Mouse (Mus musculus): ENCODE measurements around the gene Celf2.
A peak's percentile ranks its signal among the peaks of the same experiment; 100 is the strongest.

The Celf2 gene

DNA sequence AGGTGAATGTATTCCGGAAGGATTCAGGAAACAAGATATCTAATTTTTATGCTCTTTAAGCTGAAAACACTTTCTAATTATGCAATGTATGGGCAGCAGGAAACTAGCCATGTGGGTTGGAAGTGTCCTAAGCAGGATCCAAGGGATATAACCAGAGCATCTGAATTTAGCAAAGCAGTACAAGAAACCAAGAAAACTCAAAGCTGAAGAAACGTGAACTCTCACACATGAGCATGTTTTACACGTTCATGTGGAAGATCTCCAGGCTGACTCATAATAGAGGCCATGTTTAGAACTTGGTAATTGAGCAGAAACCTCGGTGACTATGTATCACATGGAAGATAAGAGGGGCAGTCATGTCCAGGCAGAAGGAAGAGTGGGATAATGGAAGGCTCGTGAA lies 120.1 kb downstream of the Celf2 start:
- no peak for DNase-seq

DNA sequence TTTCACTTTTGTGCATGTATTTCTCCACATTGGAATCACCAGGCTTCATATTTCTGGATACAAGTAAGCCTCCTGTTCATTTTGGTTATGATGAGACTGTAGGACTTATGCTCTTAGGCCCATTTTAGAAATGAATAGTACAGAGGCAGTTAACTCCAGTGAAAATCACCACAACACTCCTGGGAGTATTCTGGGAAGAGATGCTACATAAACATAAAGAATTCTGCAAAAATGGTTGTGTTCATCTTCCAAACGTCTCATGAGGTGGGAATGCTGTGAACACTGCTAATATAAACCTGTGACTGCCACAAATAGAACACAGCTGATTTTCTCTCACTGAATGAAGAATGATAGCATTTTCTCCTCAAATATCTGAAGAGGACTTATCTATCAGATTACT lies 130.6 kb downstream of the Celf2 start:
- no peak for DNase-seq

DNA sequence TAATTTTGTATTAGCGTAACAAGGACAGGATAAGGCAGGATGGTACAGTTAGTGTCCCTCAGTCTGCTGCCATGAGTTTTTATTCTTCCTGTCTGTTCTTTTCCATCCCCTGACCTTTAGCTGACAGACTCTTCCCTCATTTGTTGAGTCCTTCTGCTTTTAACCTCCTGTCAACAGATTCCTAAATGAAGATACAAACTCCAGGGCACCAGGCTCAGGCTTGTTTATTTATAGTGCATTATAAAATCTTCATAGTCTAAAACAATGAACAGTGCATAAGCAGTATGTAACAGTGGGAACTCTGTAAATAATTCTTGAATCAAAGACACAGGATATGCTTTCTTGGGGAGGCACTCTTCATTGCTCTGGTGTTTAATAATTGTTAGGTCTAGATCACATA lies 131.5 kb downstream of the Celf2 start:
- no peak for DNase-seq

DNA sequence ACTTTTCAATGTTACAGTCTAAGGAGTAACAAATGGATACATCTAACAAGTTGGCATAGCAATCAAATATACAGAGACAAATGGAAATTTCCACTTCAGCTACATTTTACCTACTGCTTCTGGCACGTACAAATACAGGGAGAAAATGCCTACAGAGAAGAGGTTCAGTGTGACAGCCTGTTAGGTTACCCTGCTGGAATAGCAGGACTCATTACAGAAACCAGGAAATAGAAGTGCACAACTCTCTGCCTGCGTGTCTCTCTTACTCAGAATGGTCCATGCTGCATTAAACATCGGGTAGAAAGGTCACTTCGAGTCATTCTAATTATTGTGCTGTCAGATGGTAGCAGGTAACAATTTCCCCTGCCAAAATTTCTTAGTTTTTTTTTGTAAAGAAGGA lies 141.6 kb downstream of the Celf2 start:
- peak; percentile 64 for DNase-seq

DNA sequence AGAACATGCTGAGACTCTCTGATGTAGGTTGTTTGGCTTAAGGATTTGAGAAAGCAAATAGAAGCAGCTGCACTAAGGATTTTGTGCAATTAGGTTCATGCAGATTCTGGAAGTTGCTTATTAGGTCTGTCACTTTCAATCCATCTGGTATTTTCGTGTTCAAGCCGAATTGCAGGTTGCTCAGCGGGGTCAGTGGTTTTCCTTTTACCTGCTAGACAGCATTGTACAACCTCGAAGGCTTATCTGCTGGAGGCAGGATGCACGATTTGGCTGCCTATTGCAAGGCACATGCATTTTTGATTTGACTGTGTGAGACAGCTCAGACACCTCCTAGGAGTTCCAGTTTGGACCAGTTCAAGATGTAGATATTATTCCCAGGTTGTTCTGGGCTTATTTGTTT lies 149.8 kb downstream of the Celf2 start:
- no peak for DNase-seq

DNA sequence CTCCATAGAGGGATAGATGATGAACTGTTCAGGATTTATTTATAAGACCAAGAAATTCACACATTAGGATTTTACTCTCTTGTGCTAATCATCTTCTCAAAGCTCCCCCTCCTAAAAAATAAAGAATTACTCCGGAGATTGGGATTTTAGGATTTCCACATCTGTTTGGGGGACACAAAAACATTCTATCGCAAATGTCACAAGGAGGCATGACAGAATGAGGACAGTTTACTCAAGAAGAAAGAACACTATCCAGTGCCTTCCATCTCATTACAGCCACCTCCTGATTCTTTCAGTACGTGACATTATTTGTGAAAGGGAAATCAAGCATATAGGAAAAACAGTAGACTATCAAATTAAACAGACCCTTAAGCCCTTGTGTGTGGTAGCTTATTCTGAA lies 150.5 kb downstream of the Celf2 start:
- DNase-seq, result no peak

DNA sequence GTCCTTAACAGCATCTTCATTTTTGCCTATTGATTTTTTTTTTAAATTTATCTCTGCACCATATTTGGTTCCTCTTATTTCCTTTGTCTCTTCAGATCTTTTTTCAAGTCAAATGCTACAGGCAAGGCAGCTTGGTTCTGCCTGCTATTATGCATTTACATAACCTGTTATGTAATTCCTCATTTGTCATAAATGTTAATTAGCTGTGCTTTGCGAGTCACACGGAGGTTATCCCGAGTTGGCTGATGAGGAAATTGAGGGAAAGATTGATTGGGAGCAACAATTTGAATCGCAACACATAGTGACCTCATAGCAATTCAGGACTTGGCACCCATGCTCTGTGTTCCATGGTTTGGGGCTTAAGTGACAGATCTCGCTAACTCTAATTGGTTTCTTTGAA lies 158.1 kb downstream of the Celf2 start:
- no peak for DNase-seq

DNA sequence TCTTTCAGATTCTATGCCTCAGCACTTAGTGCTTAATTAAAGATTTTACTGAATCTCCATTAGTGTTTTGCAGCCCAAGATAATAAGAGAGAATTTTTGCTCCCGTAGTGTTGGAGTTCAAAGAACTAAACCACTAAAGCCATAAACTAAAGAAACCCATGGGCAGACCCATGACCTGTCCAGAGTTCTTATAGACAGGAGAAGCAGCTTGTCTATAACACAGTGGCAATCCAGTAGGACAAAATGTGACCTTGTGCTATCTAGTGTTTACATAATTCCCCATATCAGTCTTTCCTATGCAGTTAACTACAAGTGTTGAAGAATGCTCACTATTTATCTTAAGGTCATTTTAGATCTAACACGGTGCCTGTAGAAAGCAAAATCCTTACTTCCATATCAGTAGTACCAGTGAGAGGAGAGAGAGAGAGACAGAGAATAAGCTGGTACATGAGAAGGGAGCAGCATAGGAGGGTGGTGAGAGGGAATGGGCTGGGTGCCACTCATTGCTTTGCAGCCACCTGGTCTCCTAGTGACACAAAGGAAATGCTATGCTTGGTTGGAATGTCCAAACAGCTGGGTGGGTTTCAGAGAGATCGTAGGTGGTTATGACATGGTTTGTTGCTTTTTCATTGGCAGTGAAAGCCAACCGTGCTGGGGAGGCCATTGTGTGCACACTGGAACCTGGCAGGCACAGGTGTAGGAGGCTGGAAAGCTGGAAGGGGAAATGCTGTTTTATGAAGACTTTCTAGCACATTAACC lies 162.5 kb downstream of the Celf2 start:
- no peak for DNase-seq

DNA sequence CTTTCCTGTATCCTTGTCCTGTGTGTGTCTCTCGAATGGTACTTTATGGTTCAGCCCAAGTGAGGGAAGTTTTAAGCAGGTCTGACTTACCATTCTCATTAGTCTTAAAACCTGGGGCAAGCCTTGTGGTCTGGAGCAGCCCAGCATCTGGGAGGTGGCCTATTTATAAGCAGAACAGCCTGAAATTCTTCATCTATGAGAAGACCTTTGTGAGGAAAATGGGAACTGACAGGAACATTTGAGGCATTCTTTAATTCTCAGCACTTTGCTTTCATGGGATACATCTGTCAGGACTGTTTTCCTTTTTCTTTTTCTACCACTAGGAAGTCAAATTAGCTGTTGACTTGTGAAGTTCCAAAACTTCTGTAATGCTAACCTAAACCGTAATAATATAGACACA lies 164.4 kb downstream of the Celf2 start:
- DNase-seq, result no peak

DNA sequence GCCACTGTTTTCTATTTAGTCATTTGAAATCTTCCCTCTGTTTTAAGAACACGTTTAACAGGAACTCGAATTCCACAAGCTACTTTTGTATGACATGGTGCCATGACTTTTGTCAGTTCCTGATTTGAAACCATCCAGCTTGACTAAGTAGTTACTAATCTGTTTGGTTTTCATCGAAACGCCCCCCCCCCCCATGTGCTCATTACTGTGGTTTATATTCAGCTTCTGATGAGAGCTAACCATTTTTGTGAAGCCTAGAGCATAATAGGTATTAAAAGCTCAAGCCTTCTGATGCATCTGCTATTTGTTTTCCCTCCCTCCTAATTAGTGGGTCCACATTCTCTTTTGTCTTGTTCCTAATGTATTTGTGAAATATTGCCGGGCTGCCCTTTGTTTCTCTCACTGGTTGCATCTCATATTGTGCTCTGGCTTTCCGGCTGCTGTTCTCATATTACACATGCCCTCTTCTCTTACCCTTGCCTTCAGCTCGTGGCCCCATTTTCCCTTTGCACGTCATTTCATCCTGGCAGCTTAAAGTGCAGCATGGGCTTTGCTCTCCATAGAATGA lies 166.4 kb downstream of the Celf2 start:
- no peak for DNase-seq

DNA sequence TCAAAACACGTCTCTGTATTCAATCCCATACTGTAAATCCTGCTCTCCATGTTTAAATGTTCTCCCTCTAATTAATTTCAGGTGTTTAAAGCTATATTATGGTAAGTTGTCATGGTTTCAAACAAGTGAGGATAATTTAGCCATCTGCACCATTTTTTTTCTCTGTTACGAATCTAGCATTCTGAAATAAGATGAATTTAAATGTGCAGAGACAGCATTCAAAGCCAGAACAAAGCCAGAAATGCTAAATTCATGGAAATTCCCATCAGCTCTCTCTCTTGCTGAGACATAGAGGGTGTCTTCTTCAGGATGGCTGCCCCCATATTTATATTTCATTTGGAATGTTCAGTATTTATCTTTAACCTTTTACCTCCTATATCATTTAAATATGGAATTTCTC lies 174.5 kb downstream of the Celf2 start:
- DNase-seq, result no peak

DNA sequence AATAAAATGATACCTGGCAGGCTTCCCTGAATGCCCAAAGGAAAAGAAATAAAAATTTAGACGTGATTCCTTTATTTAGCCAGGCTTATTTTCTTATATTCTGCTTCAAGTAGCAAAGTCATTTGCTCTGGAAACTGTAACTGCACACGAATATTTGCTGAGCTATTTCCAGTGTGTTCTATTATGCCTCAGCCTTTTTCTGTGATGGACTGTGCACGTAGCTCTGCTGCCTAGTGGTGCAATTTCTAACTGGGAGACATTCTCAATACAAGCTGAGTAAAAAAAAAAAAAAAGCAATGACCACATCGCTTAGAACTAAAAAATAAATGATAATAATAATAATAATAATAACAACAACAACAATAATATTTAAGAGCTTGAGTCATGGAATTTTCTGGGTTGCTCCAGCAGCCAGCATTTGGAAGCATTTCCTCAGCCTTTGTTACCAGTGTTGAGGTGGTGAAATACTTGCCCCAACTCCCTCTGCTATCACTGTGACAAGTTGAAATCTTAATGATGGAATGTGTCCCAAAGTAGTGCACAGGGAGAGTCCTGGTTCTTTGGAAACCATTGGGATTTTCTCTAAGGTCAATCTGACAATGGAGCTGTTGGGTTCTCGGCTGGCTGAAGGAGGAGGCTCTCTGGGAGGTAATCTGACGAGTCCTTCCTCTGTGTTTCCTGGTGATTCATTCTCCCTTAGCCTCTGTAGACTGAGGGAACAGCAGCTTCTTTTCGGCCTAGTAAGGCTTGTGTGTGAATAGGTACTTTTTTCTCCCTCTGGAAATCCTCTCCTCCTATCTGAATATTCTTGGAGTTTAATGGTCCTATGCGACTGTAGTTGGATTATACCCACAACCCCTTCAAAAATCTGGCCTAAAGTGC lies 181.1 kb downstream of the Celf2 start:
- peak; percentile 94 for DNase-seq

DNA sequence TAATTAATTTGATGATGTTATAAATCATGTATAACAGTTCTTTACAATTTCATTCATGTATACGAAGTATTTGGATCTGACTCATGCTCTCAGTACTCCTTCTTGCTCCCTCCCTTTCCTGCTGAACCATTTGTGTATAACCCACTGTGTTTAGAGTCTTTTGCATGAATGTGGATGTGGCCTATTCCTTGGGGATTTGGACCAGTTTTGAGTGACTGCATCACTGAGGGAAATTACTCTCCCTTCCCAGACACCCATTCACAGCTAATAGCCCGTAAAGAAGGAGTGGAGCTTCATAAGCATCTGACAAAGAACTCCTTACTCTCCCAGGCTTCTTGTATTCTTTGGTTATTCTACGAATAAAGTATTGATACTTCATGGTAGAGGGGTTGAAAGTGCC lies 189.6 kb downstream of the Celf2 start:
- no peak for DNase-seq

DNA sequence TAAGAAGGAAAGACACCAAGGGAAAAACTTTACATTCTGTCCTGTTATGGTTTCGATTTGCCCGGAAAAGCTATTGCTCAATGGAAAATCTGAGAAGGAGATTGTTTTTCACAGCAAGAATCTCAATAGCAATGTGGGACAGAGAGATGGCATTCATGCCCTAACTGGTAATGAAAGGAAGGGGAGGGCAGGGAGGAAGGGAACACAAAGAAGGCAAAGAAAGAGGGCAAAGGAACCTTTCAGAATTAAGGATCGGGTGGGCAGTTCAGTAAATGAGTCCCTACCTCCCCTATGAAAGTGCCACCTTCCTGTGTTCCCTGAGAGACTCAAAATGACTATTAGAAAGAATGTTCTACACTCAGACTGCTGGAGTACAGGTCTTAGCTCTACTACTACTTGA lies 197.6 kb downstream of the Celf2 start:
- DNase-seq, result no peak

DNA sequence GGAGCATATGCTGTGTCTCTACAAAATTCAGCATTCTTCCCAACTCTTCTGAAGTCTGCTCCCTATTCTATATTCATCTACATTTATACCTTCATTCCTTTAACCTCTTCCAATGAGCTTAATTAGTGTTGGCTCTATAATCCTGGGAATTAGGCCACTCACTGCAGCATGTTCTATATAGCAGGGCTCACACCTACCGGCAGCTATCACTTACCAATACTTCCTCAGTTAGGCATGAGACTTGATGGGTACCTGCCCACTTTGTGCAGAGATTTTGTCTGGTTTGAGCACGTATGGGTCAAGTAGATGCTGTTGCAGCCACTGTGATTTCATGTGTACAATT lies 198.6 kb downstream of the Celf2 start:
- DNase-seq, result no peak

DNA sequence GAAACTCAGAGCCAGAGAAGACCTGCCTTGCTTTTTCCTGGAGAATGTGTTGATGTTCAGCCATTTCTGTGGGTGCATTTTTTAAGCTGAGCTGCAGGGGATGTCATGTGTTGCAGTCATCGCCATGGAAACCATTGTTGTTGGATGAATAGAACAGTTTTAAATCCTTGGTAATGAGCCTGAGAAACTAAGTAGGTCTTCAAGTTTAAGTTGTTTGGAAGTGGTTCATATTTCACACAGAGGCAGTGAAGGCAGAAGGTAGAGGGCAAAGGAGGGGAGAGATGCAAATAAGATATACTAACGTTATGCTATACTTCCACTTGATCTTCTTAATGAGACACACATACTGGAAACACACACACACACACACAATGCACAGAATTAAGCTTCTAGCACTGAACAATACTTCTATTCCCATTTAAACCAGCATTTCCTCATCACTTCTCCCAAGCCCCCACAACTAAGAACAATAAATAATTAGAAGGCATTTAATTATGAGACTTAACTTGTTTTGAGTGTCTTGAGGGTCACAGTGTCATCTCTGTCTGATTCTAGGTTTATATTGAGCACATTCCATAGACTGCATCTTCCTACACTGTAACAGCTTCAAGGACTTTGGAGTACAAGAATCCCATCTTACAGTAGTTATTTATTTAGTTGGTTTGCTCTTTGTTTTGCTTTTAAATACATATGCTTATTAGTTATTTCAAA lies 199.1 kb downstream of the Celf2 start:
- no peak for DNase-seq

DNA sequence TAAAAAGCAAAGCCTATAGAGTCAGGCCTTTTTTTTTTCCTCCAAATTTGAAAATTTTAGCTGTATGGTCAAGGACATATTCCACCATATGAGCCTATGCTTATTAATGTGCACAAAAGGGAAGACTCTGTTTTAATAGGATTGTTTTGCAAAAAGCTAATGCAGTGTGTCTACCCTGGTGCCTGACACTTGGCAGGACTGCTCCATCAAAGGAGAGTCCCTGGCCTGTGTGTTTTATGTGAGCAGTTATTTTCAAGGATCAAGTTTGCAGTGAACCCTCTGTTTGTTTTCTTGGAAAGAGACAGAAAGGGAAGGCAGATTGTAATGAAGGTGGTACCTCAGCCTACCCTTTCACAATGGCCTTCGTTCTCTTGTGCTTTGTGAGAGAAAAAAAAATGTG lies 200.0 kb downstream of the Celf2 start:
- no peak for DNase-seq

DNA sequence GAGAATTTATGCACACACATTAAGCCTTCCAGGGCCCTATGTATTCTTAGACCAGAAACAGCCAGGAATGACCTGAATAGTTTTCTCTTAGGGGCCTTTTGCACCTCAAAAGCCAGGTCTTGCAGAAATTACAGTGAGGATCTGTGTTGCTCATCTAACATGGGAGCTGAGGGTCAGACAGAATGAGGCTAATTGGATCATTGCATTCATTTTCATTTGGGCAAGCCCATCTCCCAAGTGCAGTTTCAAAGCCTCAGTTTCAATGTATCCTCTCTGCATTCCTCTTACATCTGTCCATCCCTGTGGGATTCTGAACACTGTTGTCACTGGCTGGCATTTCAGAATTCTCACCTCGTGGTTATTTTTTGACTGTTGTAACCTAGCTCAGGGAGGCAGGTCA lies 200.6 kb downstream of the Celf2 start:
- DNase-seq, result no peak

DNA sequence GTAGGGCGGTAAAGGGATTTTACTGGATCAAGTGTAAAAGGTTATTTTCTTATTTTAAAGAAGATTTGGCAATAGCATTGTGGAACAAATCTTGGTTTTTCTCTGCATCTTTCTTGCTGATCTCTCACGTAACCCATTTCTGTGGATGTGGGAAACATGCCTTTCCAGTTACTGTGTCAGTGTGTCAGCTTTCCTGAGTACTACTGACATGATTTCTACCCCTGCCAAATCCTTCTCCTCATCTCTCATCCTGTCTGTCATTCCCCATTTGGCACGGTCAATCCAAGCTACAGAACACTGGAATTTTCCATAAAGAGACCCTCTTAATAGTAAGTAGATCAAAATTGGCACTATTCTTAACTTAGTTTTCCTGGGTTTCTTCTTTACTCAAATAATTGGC lies 221.9 kb downstream of the Celf2 start:
- DNase-seq, result no peak

DNA sequence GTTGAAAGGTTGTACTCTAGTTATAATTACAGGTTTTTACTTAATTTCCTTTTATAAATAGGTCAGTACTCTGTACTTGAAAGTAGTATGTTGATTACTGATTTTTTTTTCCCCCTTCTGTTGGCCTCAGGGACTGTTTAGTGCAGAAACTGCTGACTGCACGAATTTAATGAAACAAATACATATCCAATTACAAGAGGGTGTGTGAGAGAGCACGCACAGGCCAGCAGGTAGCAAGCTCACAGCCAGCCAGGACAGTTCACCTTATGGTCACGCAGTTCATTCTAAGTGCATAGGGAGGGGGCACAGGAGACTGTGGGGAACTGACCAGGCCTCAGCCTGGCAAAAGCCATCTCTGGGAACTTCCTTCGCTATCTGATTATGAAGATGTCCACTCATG lies 236.1 kb downstream of the Celf2 start:
- DNase-seq, result no peak

DNA sequence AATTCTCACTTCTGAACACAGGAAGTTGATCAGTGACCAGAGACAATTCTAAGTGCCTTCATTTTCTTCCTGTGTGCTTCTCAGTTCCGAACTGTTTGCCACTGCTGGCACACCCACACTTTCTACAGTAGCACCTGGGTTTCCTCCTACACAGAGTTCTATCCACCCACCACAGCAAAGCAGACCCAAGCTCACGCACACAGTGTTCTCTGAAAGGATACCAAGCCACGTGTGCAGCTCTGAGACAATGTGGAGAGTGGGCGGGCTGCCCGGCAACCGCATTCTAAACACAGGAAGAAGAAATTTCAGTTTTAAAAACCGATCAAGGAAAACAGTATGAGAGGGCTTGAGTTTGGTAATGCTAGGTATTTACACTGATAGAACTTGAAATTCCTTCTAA lies 239.3 kb downstream of the Celf2 start:
- peak; percentile 90 for DNase-seq

DNA sequence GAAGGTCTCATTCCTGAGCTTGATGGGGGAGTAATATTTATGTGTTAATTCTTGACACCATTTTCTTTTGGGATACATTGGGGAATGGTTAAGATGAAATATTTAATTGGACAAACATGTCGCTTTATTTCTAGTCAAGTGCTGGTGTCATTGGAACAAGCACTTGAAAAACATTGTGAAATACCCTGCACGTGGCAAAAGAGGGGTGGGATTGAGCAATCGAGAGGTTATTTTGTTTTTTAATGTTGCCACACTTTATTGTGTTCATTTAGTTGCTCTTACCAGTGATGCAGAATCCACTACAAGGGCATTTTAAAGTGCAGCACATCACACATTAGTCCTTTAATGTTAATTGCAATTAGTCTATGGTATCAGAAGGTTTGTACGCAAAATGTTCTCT lies 242.2 kb downstream of the Celf2 start:
- DNase-seq, result no peak

DNA sequence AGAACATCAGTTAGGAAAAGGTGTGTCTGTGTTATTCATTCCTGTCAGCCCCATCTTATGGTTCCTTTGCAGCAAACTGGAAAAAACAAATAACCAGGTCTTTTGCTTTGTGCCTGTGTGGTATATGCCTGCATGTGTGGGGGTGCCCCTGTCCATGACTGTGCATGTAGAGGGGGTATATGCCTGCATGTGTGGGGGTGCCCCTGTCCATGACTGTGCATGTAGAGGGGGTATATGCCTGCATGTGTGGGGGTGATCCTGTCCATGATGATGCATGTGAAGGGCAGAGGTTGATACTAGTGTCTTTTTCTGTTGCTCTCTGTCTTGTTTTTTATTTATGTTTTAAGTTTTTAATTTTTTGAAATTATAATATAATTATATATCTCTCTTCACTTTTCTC lies 246.7 kb downstream of the Celf2 start:
- DNase-seq, result peak; percentile 90

DNA sequence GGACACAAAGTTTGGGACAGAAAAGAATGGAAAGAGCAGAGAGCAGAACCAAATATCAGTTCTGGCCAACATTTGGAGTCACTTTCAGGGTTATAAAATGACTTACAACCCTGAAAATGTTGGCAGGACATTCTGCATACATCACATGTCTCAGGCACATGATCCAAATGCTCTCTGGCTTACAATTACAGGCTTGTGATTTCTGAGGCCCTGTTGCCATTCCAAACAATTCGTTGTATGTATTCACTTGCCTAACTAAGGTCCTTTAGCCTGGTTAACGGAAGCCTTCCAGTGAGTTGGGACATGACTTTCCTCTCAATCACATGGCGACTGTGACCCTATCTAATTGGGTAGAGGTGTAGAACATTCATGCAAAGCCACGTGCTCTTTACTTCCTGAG lies 249.2 kb downstream of the Celf2 start:
- DNase-seq, result peak; percentile 98
